Mouse (Mus musculus): ENCODE results near the gene Hdhd5. TPM values are rescaled to one million over a fixed set of nuclear protein-coding genes. Genes with fewer than 3 reads are reported as not detected.

The Hdhd5 gene
- total RNA-seq (2021) = 10 to 100 TPM; 17.7 to 22.2 TPM

DNA sequence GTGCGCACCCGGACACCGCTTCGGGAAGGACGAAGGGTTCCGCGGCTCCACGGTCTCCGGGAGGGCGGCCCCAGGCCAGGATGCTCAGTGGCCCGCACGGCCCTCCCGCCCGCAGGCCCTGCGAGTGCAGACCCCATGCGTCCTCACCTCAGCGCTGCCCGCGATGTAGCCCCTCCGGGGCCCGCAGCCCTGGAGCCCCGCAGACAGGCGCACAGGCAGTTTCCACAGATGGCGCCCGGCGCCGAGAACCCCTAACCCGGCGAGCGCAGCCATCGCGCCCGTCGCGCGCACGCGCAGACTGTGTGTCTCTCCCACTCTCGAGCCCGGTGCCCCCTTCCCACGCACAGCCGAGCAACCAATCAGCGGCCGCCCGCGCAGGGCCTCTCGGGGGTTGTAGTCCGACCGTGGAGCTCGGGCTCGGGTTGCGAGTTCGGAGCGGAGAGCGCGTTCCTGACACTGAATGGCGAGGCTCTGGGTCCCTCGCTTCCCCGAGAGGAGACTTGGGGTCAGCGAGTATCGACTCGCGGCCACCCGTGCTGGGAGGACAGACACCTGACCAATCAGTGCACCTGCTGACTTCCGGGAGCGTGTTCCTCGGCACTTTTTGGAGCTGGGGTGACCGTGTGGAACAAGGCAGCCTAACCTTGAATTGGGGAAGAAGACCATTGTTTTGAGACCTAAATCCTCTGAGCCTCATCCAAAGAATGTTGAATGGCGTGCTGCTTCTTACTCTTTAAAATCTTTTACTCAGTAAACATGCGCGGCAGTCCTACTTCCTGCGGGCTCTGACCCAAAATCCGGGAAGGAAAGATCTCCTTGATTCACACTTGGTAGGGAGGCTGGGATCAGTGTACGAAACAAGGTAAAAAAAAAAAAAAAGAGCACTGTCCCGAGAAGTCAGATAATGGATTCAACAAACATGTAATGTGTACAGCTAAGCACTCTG lies at the start of gene Hdhd5:
TSS of gene Hdhd5 (minus strand) at position 300 of the 946 bp plus-strand sequence.
- intact Hi-C loops (cut with DNase I) = loop anchor here (5.0 kb wide), 1 partner anchor 296 kb away; no protein-coding TSS in a partner anchor
- peak; percentile 90 to 91 for DNase-seq

DNA sequence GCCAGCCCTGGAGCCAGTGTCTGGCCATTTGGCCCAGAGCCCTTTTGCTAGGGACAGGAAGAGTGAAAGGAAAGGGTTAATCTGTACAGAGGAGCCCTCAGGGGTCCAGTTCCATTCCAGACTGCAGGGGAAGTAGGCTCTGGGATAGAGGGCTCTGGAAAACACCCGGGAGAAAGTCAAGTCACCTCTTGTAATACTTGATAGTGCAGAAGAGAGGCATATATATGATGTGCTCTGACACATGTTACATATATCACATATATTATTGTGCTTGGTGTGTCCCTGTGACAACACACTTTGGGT lies 49.5 kb upstream of the Hdhd5 start:
- DNase-seq = no peak
- intact Hi-C loops (cut with DNase I) = loop anchor here (2.0 to 5.0 kb wide), 2 partner anchors 87 to 156 kb away; partner anchors contain the start of gene Cecr2

DNA sequence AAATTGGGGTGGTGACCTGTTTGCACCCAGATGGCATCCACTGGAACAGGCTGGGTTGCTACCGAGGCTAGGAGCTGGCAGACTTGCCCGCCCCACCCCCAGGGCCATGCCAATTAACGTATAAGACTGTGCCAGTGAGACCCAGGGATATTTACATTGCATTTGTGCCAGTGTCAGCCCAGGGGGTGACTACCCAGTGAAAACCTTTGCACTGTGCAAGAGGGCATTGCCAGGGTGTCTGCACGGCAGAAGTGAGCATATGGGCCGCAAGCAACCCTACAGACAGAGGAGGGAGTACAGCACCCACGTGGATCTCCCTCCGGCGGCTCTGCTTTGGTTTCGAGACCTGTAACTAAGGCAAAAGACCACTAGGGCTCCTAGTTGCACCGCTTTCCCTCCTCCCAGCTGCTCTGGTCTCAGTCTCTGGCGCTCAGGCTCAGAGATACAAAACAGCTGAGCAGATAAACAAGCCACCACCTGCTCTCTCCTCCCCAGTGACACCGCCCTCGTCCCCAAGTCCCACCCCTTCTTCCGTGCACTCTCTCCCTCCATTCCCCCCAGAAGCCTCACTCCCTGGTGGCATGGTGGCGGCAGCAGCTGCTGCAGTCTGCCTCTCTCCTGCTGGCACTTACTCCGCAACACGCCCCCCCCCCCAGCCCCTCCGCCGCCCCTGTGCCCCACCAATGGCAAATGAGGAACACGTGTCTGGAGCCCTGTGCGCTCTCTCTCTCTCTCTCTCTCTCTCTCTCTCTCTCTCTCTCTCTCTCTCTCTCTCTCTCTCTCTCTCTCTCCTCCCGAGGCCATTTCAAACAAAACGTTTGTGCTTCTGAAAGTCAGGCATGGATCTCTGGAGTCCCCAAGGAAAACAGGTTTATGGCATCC lies 49.0 kb upstream of the Hdhd5 start:
- intact Hi-C loops (cut with DNase I) = loop anchor here (2.0 to 5.0 kb wide), 2 partner anchors 87 to 157 kb away; partner anchors contain the start of gene Cecr2

GRCm38 (mm10) chr6:120579110-120579830 lies 48.2 kb upstream of the Hdhd5 start:
- DNase-seq = peak in 1 of 2 experiments; percentile 27
- intact Hi-C loops (cut with DNase I) = no loop called here

More for the DNA sequence above, 49.0 kb upstream of the Hdhd5 start:
- peak; percentile 37 to 62 for DNase-seq

DNA sequence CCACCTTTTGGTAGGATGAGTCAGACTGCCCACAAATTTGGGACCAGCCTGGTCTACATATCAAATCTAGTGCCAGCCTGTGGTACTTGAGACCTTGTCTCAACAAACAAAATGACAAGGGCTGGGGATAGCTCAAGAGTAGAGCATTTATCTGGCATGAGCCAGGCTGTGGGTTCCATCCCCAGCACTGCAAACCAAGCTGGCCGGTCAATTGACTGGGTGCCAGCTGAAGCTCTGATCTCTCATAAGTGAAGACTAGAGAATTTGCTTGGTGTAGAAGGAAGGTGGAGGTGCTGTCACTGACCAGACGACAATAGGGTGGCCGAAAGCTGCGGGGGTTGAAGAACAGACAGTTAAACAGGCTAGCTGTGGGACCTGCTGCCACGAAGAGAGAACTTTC lies 47.4 kb upstream of the Hdhd5 start:
- no peak for DNase-seq
- intact Hi-C loops (cut with DNase I) = no loop called here

GRCm38 (mm10) chr6:120572372-120572771 lies 41.3 kb upstream of the Hdhd5 start:
- intact Hi-C loops (cut with DNase I) = no loop called here
- no peak for DNase-seq

DNA sequence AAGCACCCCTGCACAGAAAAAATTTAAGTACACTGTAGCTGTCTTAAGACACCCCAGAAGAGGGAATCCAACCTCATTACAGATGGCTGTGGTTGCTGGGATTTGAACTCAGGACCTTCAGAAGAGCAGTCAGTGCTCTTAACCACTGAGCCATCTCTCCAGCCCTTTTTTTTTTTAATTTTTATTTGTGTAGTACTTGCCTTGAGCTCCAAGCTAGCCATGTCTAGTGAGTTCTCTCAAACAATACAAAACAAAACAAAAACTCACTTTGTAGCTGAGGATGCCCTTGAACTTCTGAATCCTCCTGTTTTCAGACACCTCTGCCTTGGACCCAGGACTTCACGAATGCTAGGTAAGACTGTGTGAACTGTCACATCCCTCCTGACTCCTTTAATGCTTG lies 37.1 kb upstream of the Hdhd5 start:
- intact Hi-C loops (cut with DNase I) = no loop called here
- no peak for DNase-seq

DNA sequence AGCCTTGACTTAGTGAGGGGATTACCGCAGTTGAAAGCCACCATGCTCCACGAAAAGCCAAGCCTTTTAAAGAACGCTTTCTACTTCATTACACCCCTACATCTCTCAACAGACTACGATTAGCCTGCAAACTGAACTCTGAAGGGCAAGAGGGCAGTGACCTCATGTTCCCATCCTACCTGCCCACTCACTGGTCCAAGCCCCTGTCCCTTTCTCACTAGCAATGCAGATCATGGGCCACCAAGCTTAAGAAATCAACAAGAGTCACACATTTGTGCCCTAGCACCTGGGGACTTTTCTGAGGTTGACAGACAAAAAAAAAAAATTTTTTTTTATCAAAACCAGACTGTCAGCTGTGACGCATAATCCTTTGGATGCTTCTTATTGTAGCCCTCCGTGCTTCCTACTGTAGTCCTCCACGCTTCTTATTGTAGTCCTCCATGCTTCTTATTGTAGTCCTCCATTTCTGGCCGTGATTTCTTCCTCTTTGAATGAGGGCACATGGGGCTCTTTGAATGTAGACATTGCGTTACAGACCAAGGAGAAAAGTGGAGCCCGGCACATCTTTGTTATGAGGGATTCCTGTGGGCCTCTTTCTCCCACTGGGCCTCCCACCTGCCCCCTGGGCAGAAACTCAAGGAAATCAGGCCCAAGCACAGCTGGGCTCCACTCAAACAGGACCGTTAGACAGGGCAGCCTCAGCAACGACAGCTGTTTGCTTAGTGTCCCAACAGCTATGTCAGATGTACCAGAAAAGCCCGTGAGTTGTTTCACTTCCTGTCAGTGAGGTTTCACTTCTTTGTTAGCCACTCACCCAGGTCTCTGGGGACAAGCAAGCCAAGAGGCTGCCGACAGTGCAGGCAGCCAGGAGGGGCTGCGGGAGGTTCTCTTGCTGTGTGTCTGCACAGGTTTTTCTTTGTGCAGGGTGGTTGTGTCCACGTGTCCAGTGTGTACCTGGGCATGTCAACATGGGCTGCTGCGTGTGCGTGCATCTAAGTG lies 36.1 kb upstream of the Hdhd5 start:
- intact Hi-C loops (cut with DNase I) = no loop called here

GRCm38 (mm10) chr6:120556641-120557040 lies 25.5 kb upstream of the Hdhd5 start:
- intact Hi-C loops (cut with DNase I) = no loop called here
- no peak for DNase-seq

More for the DNA sequence above, 36.1 kb upstream of the Hdhd5 start:
- DNase-seq = peak; percentile 31 to 56

GRCm38 (mm10) chr6:120555983-120556567 lies 25.0 kb upstream of the Hdhd5 start:
- intact Hi-C loops (cut with DNase I) = no loop called here

DNA sequence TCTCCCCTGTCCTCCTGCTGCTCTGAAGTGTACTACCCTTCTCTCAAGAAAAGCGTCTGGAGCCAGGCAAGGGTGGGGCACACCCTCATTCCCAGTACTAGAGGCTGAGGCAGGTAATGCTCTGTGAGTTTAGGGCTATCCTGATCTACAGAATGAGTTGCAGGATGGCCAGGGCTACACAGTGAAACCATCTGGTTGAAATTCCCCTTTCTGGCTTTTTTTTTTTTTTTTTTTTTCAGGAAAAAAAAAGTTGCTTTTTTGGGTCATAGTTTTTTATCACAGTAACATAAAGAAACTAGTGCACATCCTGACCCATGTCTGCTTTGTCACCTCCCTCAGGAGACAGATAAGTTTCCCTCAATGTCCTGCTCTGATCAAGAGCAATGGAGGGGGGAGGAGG lies 24.0 kb upstream of the Hdhd5 start:
- no peak for DNase-seq
- intact Hi-C loops (cut with DNase I) = no loop called here

More at GRCm38 (mm10) chr6:120555983-120556567, 25.0 kb upstream of the Hdhd5 start:
- no peak for DNase-seq

GRCm38 (mm10) chr6:120550173-120550572 lies 19.1 kb upstream of the Hdhd5 start:
- no peak for DNase-seq
- intact Hi-C loops (cut with DNase I) = no loop called here

- intact Hi-C loops (cut with DNase I) = loop anchor here (2.0 kb wide), 1 partner anchor 22 kb away; no protein-coding TSS in a partner anchor
- no peak for DNase-seq
These were observed 17.5 kb upstream of the Hdhd5 start for GRCm38 (mm10) chr6:120548581-120548980.

- intact Hi-C loops (cut with DNase I) = no loop called here
- no peak for DNase-seq
These were observed 15.9 kb upstream of the Hdhd5 start for GRCm38 (mm10) chr6:120546973-120547372.

- intact Hi-C loops (cut with DNase I) = no loop called here
These were observed 15.2 kb upstream of the Hdhd5 start for GRCm38 (mm10) chr6:120546292-120546691.

DNA sequence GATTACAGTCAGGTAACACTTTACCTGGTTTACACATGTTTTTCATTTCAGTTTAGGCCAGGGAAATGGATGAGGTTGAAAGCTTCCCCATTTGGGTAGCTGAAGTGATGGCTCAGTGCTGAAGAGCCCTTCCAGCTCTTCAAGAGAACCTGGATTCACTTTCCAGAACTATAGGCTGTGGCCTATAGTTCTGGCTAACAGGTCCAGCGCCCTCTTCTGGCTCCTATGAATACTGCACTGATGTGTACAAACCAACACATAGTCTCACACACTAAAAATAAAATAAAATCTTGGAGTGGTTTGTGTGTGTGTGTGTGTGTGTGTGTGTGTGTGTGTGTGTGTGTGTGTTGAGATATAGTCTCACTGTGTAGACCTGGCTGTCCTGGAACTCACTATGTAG lies 10.9 kb upstream of the Hdhd5 start:
- DNase-seq = no peak
- intact Hi-C loops (cut with DNase I) = no loop called here

More at GRCm38 (mm10) chr6:120546292-120546691, 15.2 kb upstream of the Hdhd5 start:
- no peak for DNase-seq

- no peak for DNase-seq
- intact Hi-C loops (cut with DNase I) = no loop called here
These were observed 10.3 kb upstream of the Hdhd5 start for GRCm38 (mm10) chr6:120541386-120541785.

DNA sequence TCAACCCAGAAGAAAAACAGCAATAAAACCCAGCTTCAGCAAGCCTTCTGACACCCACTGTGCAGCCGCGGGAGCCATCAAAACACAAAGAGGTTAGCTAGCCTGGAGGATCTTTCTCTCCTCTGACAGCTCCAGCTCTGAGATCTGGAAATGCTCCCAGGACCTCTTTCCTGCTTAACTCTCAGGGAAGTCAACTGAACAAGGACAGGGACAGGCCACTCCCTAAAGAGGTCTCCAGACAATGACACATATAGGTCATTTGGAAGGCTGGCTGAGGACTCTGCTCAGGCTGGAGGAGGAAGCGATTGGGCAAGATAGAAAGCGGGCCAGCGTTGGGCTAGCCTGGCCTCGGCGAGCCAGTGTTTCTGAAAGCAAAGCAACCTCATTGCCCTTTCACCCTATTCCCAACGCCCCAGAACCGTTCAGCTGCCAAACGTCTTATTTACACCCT lies 8.7 kb upstream of the Hdhd5 start:
- peak; percentile 63 to 76 for DNase-seq
- intact Hi-C loops (cut with DNase I) = loop anchor here (1.0 to 2.0 kb wide), 4 partner anchors 53 to 196 kb away; no protein-coding TSS in a partner anchor

All from heart, postnatal 36 days (tissue).